Mouse (Mus musculus) heart, embryonic 14.5 days (tissue): ENCODE results near the gene Rpain. TPM values are rescaled to one million over a fixed set of nuclear protein-coding genes. Genes with fewer than 3 reads are reported as not detected.

Experiments used
- ATAC-seq: fragments of 200-750 bp; cut with Nextera tagmentation; 2 replicates; pipeline ENCODE4 v1.8.0; 2017; ENCODE audit warnings: low read depth, moderate TSS enrichment; ENCODE audit not compliant: insufficient number of reproducible peaks, insufficient read depth, low FRiP score
- H3K27ac ChIP-seq, 2 experiments: fragments of 200-500 bp in 1 of 2; fragments of 300-500 bp in 1 of 2; sonication (generic) in 1 of 2; replicated peaks in 1 of 2; 2 replicates each; pipeline ENCODE4 v1.5.1; 2012 to 2014; ENCODE audit warnings: low read depth in 2 of 2, low read length in 2 of 2, control low read depth in 1 of 2, mild to moderate bottlenecking in 1 of 2, mixed read lengths in 1 of 2; ENCODE audit not compliant: control insufficient read depth in 1 of 2, insufficient read depth in 1 of 2
- H3K27me3 ChIP-seq: fragments of 300-500 bp; sonication (generic); 2 replicates; pipeline ENCODE4 v1.6.1; 2014; ENCODE audit warnings: mild to moderate bottlenecking, low read length, control low read depth; ENCODE audit not compliant: control insufficient read depth, insufficient read depth
- H3K36me3 ChIP-seq: fragments of 300-500 bp; sonication (generic); 2 replicates; pipeline ENCODE4 v1.6.1; 2014; ENCODE audit warnings: mild to moderate bottlenecking, control low read depth, low read length, mixed read lengths; ENCODE audit not compliant: control insufficient read depth, insufficient read depth
- H3K4me1 ChIP-seq, 2 experiments: fragments of 200-500 bp in 1 of 2; fragments of 300-500 bp in 1 of 2; sonication (generic) in 1 of 2; 2 replicates each; pipeline ENCODE4 v1.6.1; 2012 to 2014; ENCODE audit warnings: low read length in 2 of 2, control low read depth in 1 of 2, mixed read lengths in 1 of 2; ENCODE audit not compliant: control insufficient read depth in 2 of 2, insufficient read depth in 2 of 2
- H3K4me2 ChIP-seq: fragments of 300-500 bp; sonication (generic); 2 replicates; pipeline ENCODE4 v1.6.1; 2014; ENCODE audit warnings: mild to moderate bottlenecking, low read length
- H3K4me3 ChIP-seq, 2 experiments: fragments of 200-500 bp in 1 of 2; fragments of 300-500 bp in 1 of 2; sonication (generic) in 1 of 2; 2 replicates each; pipeline ENCODE4 v1.5.1; 2012 to 2014; ENCODE audit warnings: low read length in 2 of 2, mild to moderate bottlenecking in 2 of 2, control low read depth in 1 of 2, low read depth in 1 of 2, moderate library complexity in 1 of 2; ENCODE audit not compliant: control insufficient read depth in 1 of 2, insufficient read depth in 1 of 2
- H3K9ac ChIP-seq: fragments of 300-500 bp; sonication (generic); 2 replicates; pipeline ENCODE4 v1.6.1; 2014; ENCODE audit warnings: mild to moderate bottlenecking, low read length
- H3K9me3 ChIP-seq: fragments of 300-500 bp; sonication (generic); 2 replicates; pipeline ENCODE4 v1.6.1; 2016; ENCODE audit warnings: low read length, control low read depth; ENCODE audit not compliant: control insufficient read depth
- WGBS: fragments of 180-500 bp; shearing (Covaris S2); extraction: QIAGEN DNeasy Blood & Tissue Kit; methylation state at CpG from one replicate; pipeline ENCODE4 v1.1.7; 2014; 5-methylcytosine and 5-hydroxymethylcytosine counted together
- polyA plus RNA-seq: library from polyadenylated mRNA; unstranded; fragments of >200 nt; fragmentation: Nextera tagmentation; extraction: Ambion mirVana; gene quantifications from 2 replicates; pipeline ENCODE4 v1.2.1, GENCODE M21; 2014

Gene Rpain
- polyA plus RNA-seq, 1 experiment from 2014 or later = 63.1 TPM

DNA sequence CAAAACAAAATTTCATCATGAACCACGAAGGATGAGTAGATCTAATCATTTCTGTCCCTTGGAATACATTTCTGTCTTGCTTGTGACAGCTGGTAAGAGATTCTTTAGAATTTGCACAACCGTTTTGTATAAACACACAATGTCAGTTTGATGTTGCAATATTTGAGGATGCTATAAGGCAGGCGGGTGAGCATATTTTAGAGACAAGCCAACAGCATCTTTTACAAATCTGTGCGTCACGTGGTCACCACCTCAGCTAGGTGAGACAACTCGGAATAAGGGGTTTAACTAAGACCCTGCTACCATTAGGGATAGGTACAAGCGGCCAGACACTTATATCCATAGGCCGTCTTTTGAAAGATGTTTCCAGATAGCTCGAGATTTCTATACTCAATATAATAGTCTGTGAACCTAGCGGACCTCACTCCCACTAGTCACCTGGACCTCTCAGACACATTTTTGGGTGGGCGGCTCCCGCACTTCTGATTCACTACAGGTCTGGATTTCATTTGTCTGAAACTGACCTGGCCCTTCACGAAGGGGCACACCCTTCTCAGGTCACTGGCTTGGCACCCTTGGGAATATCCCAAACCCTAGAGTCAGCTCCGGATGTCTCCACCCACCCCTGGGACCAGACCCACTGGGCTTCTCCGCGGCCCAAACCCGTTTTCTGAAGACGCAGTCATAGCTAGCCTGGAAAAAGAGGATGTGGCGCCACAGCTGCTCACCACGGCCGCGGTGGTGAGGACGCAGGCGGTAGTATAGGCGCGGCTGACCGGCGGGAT, 48.6 kb downstream of the Rpain start:
- Histone ChIP-seq H3K9ac (peak overlapping the region; percentile 81), H3K4me2 (peak overlapping the region; percentile 74), H3K4me3 (peak overlapping the region; percentile 61 to 69), H3K36me3 (peaks cover 28% of the 10 kb centered on the region), H3K9me3 (no peaks in the 10 kb centered on the region), H3K27me3 (no peaks in the 10 kb centered on the region), H3K4me1 (peaks cover 0 to 18% of the 10 kb centered on the region in 2 experiments; a peak in 2 of 4 replicates), H3K27ac (peak overlapping the region; percentile 28 to 53; a peak in 3 of 4 replicates)
- ATAC-seq = peak; percentile 13; the same call in 1 of the 2 replicates
- 5% methylated on average over 28 of the region's 28 CpGs for WGBS

DNA sequence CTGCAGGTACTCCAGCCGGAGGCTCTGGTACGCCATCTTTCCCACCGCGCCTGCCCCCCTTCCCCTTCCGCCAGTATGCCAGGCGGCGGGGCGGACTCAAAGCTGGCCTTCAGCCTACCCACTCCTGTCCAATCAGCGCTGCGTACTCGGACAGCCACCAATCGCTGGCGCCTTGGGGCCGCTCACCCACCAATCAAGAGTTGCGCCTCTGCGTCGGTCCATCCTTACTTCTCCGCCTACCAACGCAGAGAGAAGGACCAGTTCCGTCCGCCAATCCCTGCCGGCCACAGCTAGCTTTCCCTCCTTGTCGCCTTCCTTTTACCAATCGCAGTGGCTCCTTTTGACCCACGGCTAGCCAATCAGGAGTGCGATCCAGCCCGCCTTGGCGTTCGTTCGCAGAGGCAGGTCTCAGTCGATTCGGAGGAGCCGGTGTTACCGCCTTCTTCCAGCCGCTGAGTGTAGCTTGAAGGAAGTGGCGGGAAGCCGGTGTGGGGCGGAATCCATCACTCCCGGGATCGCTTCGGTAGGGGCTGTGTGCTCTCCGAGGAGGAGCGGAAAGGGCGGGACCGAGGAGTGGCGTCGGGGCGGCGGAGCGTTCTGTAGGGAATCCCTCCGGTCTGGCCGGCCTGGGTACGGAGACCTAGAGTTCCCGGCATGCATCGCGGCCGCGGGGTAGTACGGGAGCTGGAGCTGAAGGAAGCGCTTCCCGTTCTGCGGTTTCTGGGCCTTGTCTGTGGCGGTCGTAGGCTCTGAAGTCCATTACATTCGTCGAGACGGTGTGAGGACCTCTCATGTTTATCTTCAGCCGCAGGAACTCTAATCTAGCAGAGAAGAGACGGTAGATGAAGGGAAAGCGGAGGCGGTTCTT, 49.4 kb downstream of the Rpain start, which contains the start of the genes Mis12 and Derl2:
Mis12 (plus strand) TSS at position 411 of the 868 bp plus-strand sequence.
Derl2 (minus strand) TSS at position 641 of the 868 bp plus-strand sequence.
- no peaks in the 10 kb centered on the region for H3K27me3 ChIP-seq
- H3K4me2 ChIP-seq = peak within 1 kb of the TSS; percentile 85
- peak within 1 kb of the TSS; percentile 90 for H3K9ac ChIP-seq
- ATAC-seq = peak; percentile 100
- H3K9me3 ChIP-seq = no peaks in the 10 kb centered on the region
- peak within 1 kb of the TSS; percentile 80 to 93 for H3K27ac ChIP-seq
- H3K4me1 ChIP-seq = peaks cover 0 to 18% of the 10 kb centered on the region in 2 experiments; a peak in 2 of 4 replicates
- H3K36me3 ChIP-seq = peaks cover 27% of the 10 kb centered on the region
- H3K4me3 ChIP-seq = peak within 1 kb of the TSS; percentile 61 to 80
- under 1% methylated on average over 68 of the region's 71 CpGs for WGBS

Other genes with a start within 250 kb of the Rpain start
- 9.3 and 9.9 TPM in 2 replicates for gene Zfp3, start 206.0 kb upstream of the Rpain start, polyA plus RNA-seq
- 0.50 and 0.62 TPM in 2 replicates for gene Scimp, start 157.6 kb upstream of the Rpain start, polyA plus RNA-seq
- gene Rabep1, start 125.4 kb upstream of the Rpain start, polyA plus RNA-seq = 27.6 and 27.7 TPM in 2 replicates
- 112 and 121 TPM in 2 replicates for gene Nup88, start 240 bp upstream of the Rpain start, polyA plus RNA-seq
- 244 and 246 TPM in 2 replicates for gene C1qbp, start 12.8 kb downstream of the Rpain start, polyA plus RNA-seq
- 13.3 and 13.6 TPM in 2 replicates for gene Dhx33, start 34.2 kb downstream of the Rpain start, polyA plus RNA-seq
- gene Mis12, start 49.4 kb downstream of the Rpain start, polyA plus RNA-seq = 17.2 and 18.2 TPM in 2 replicates
- gene Derl2, start 49.6 kb downstream of the Rpain start, polyA plus RNA-seq = 26.7 and 33.0 TPM in 2 replicates
- gene 6330403K07Rik, start 63.3 kb downstream of the Rpain start, polyA plus RNA-seq = 6.6 and 16.4 TPM in 2 replicates
- 0.08 TPM in 1 of 2 replicates, not detected in the other for gene Nlrp1a, start 174.5 kb downstream of the Rpain start, polyA plus RNA-seq